Mouse (Mus musculus) liver, embryonic 14.5 days (tissue): Measurements from ENCODE around the gene Cables2.

Experiments
- CTCF ChIP-seq: IDR thresholded peaks from 2 replicates; pipeline ENCODE4 v1.5.1; 2016; ENCODE audit warnings: antibody characterized with exemption, low read depth, control low read depth
- EP300 ChIP-seq: IDR thresholded peaks from 2 replicates; pipeline ENCODE4 v1.6.1; 2016; ENCODE audit warnings: antibody characterized with exemption, low read depth

DNA sequence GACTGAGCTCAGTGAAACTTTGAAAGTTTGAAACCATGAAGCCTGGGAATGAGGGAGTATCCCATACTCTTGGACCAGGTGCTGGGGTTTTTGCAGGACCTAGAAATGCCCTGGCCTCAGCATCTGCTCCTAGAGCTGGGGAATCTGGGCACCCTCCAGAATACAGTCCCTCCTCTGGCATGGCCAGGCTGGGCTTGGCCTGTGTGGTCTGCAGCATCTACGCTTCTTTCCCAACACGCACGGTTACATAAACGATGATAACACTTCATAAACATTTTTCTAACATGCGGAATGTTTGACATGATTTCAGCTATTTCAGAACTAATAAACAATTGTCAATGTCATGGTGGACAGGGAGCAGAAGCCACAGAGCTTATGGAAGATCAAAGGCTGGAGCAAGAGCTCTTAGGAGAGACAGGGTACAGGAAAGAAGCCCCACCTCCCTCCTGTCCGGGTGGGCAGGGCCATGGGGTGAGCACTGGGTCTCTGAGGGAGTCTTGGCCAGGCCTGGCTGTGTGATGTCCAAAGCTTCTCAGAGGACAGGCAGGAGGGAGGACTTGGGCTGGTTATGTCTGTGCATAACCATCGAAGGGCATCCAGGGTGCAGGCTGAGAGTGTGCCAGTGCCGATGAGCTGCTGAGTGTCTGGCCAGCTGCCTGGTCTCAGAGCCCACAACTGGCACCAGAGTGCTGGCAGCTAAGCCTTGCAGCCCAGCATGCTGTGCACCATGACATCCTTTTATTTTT is 33.3 kb upstream of the Cables2 start:
- TF ChIP-seq CTCF = no peak
- no peak for TF ChIP-seq EP300
